Mouse (Mus musculus) kidney, embryonic 14.5 days (tissue): ENCODE results near the gene Fads3. TPM values are rescaled to one million over a fixed set of nuclear protein-coding genes. Genes with fewer than 3 reads are reported as not detected.

Experiments used
- ATAC-seq: fragments of 200-750 bp; cut with Nextera tagmentation; 2 replicates; pipeline ENCODE4 v1.8.0; 2017; ENCODE audit warnings: moderate number of reproducible peaks, mild to moderate bottlenecking, moderate TSS enrichment, moderate library complexity; ENCODE audit not compliant: low FRiP score, low TSS enrichment
- H3K27ac ChIP-seq: fragments of 300-500 bp; sonication (generic); 2 replicates; pipeline ENCODE4 v1.5.1; 2014; ENCODE audit warnings: low read depth, mild to moderate bottlenecking, low read length, moderate library complexity, mixed read lengths
- H3K27me3 ChIP-seq: fragments of 300-500 bp; sonication (generic); 2 replicates; pipeline ENCODE4 v1.6.1; 2014; ENCODE audit warnings: mild to moderate bottlenecking, low read length; ENCODE audit not compliant: control insufficient read depth, insufficient read depth
- H3K36me3 ChIP-seq: fragments of 300-500 bp; sonication (generic); 2 replicates; pipeline ENCODE4 v1.6.1; 2014; ENCODE audit warnings: low read length, mixed read lengths; ENCODE audit not compliant: control insufficient read depth, insufficient read depth
- H3K4me1 ChIP-seq: fragments of 300-500 bp; sonication (generic); 2 replicates; pipeline ENCODE4 v1.6.1; 2014; ENCODE audit warnings: low read length, mixed read lengths; ENCODE audit not compliant: control insufficient read depth, insufficient read depth
- H3K4me2 ChIP-seq: fragments of 300-500 bp; sonication (generic); replicated peaks from 2 replicates; pipeline ENCODE4 v1.6.1; 2014; ENCODE audit warnings: low read depth, mild to moderate bottlenecking, low read length
- H3K4me3 ChIP-seq: fragments of 300-500 bp; sonication (generic); 2 replicates; pipeline ENCODE4 v1.5.1; 2014; ENCODE audit warnings: mild to moderate bottlenecking, low read length
- H3K9ac ChIP-seq: fragments of 300-500 bp; sonication (generic); 2 replicates; pipeline ENCODE4 v1.6.1; 2014; ENCODE audit warnings: low read depth, mild to moderate bottlenecking, low read length, moderate library complexity
- H3K9me3 ChIP-seq: fragments of 300-500 bp; sonication (generic); 2 replicates; pipeline ENCODE4 v1.6.1; 2016; ENCODE audit warnings: low read length; ENCODE audit not compliant: control insufficient read depth
- WGBS: fragments of 180-500 bp; shearing (Covaris S2); extraction: QIAGEN DNeasy Blood & Tissue Kit; methylation state at CpG from one replicate; pipeline ENCODE4 v1.1.7; 2014; 5-methylcytosine and 5-hydroxymethylcytosine counted together
- polyA plus RNA-seq: library from polyadenylated mRNA; unstranded; fragments of >200 nt; fragmentation: Nextera tagmentation; extraction: Ambion mirVana; gene quantifications from 2 replicates; pipeline ENCODE4 v1.2.1, GENCODE M21; 2014

Fads3 gene
- polyA plus RNA-seq, 1 experiment from 2014 or later: 10.4 TPM

GRCm38 (mm10) chr19:10017637-10018526 is 23.5 kb upstream of the Fads3 start:
- H3K9ac ChIP-seq: peak overlapping the region; percentile 60
- H3K27ac ChIP-seq: no peak overlapping the region
- peaks cover 34% of the 10 kb centered on the region for H3K4me1 ChIP-seq
- H3K4me3 ChIP-seq: peak overlapping the region; percentile 44
- H3K4me2 ChIP-seq: peak overlapping the region; percentile 91
- no peaks in the 10 kb centered on the region for H3K36me3 ChIP-seq
- ATAC-seq: peak; percentile 96
- 6% methylated on average over 40 of the region's 44 CpGs for WGBS
- no peaks in the 10 kb centered on the region for H3K9me3 ChIP-seq
- H3K27me3 ChIP-seq: no peaks in the 10 kb centered on the region

GRCm38 (mm10) chr19:10018527-10018818 is 22.9 kb upstream of the Fads3 start:
- Histone ChIP-seq H3K9ac (peak overlapping the region; percentile 60), H3K4me2 (peak overlapping the region; percentile 91), H3K27me3 (no peaks in the 10 kb centered on the region), H3K36me3 (no peaks in the 10 kb centered on the region), H3K27ac (no peak overlapping the region), H3K4me1 (peaks cover 34% of the 10 kb centered on the region), H3K9me3 (no peaks in the 10 kb centered on the region), H3K4me3 (peak overlapping the region; percentile 44)
- 2% methylated on average over 3 of the region's 3 CpGs for WGBS
- peak; percentile 37; the same call in 1 of the 2 replicates for ATAC-seq

- H3K4me1 ChIP-seq: peaks cover 34% of the 10 kb centered on the region
These were observed 22.1 kb upstream of the Fads3 start for GRCm38 (mm10) chr19:10019214-10019760.

GRCm38 (mm10) chr19:10021981-10022380 is 19.4 kb upstream of the Fads3 start:
- peaks cover 43% of the 10 kb centered on the region for H3K4me1 ChIP-seq
- ATAC-seq: no peak
- 72% methylated on average over 2 of the region's 2 CpGs for WGBS

More at GRCm38 (mm10) chr19:10019214-10019760, 22.1 kb upstream of the Fads3 start:
- Histone ChIP-seq H3K9ac (peak overlapping the region; percentile 60; the same call in 1 of the 2 replicates), H3K9me3 (no peaks in the 10 kb centered on the region), H3K36me3 (no peaks in the 10 kb centered on the region), H3K27me3 (no peaks in the 10 kb centered on the region), H3K4me3 (peak overlapping the region; percentile 44), H3K4me2 (peak overlapping the region; percentile 91), H3K27ac (no peak overlapping the region)
- no peak for ATAC-seq
- WGBS: 67% methylated on average over 4 of the region's 4 CpGs

GRCm38 (mm10) chr19:10022414-10023303 is 18.7 kb upstream of the Fads3 start:
- H3K4me2 ChIP-seq: no peak overlapping the region
- H3K4me1 ChIP-seq: peaks cover 41% of the 10 kb centered on the region
- H3K9me3 ChIP-seq: no peaks in the 10 kb centered on the region
- ATAC-seq: no peak
- H3K27me3 ChIP-seq: no peaks in the 10 kb centered on the region
- peak overlapping the region; percentile 18; the same call in 1 of the 2 replicates for H3K27ac ChIP-seq
- H3K36me3 ChIP-seq: peaks cover 3% of the 10 kb centered on the region; the same call in 1 of the 2 replicates
- H3K9ac ChIP-seq: no peak overlapping the region
- no peak overlapping the region for H3K4me3 ChIP-seq
- WGBS: 75% methylated on average over 5 of the region's 5 CpGs

More at GRCm38 (mm10) chr19:10021981-10022380, 19.4 kb upstream of the Fads3 start:
- H3K4me3 ChIP-seq: no peak overlapping the region
- H3K4me2 ChIP-seq: no peak overlapping the region
- no peaks in the 10 kb centered on the region for H3K27me3 ChIP-seq
- H3K9ac ChIP-seq: no peak overlapping the region
- H3K9me3 ChIP-seq: no peaks in the 10 kb centered on the region
- no peaks in the 10 kb centered on the region for H3K36me3 ChIP-seq
- H3K27ac ChIP-seq: no peak overlapping the region

GRCm38 (mm10) chr19:10023304-10023758 is 18.0 kb upstream of the Fads3 start:
- no peaks in the 10 kb centered on the region for H3K9me3 ChIP-seq
- H3K4me2 ChIP-seq: no peak overlapping the region
- ATAC-seq: no peak
- WGBS: 61% methylated on average over 9 of the region's 9 CpGs
- no peak overlapping the region for H3K9ac ChIP-seq
- H3K36me3 ChIP-seq: peaks cover 6% of the 10 kb centered on the region; the same call in 1 of the 2 replicates
- H3K27me3 ChIP-seq: no peaks in the 10 kb centered on the region
- H3K4me1 ChIP-seq: peaks cover 38% of the 10 kb centered on the region
- peak overlapping the region; percentile 18; the same call in 1 of the 2 replicates for H3K27ac ChIP-seq
- no peak overlapping the region for H3K4me3 ChIP-seq

- no peak overlapping the region for H3K4me2 ChIP-seq
- peaks cover 6% of the 10 kb centered on the region; the same call in 1 of the 2 replicates for H3K36me3 ChIP-seq
- no peak overlapping the region; the same call in 1 of the 2 replicates for H3K9ac ChIP-seq
- peak overlapping the region; percentile 82 for H3K27ac ChIP-seq
- no peaks in the 10 kb centered on the region for H3K27me3 ChIP-seq
- WGBS: 22% methylated on average over 8 of the region's 8 CpGs
- H3K9me3 ChIP-seq: no peaks in the 10 kb centered on the region
- H3K4me1 ChIP-seq: peaks cover 27% of the 10 kb centered on the region
- ATAC-seq: peak; percentile 72
- no peak overlapping the region for H3K4me3 ChIP-seq
These were observed 16.0 kb upstream of the Fads3 start for GRCm38 (mm10) chr19:10025169-10025875.

GRCm38 (mm10) chr19:10029746-10030145 is 11.6 kb upstream of the Fads3 start:
- no peak for ATAC-seq
- WGBS: 90% methylated on average over 2 of the region's 2 CpGs
- no peaks in the 10 kb centered on the region for H3K27me3 ChIP-seq

More at GRCm38 (mm10) chr19:10029746-10030145, 11.6 kb upstream of the Fads3 start:
- Histone ChIP-seq H3K9ac (no peak overlapping the region), H3K4me1 (peaks cover 13% of the 10 kb centered on the region; the same call in 1 of the 2 replicates), H3K27ac (no peak overlapping the region), H3K36me3 (peaks cover 6% of the 10 kb centered on the region; the same call in 1 of the 2 replicates), H3K4me3 (no peak overlapping the region), H3K4me2 (no peak overlapping the region), H3K9me3 (no peaks in the 10 kb centered on the region)
